In the genomic region with DNA sequence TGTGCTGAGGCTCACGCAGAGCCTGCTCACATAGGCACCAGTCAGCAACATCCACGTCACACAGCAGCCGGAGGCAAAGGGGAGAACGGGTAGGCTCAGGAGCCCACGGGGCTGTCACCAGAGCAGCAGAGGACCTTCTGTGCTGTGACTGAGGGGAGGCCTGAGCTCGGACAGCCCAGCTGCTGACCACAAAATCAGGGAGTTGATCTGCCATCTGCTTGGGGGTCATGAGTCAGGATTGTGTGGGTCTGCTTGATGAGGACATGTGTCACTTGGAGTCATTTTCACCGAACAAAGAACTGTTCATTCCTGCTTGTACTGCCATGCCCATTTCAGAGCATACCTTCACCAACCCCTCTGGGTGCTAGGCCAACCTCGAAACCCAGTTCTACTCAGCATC, we compare ENCODE assay signal across 22 mouse cellular contexts. TPM values are rescaled to one million over a fixed set of nuclear protein-coding genes. Genes with fewer than 3 reads are reported as not detected.
DNase-seq lines count a peak whose midpoint lies in the region; ATAC-seq and TF ChIP-seq lines count a peak whose summit lies in the region.
"Had no signal": no experiment of that assay in that cellular context is flagged by ENCODE, and none has a peak within 500 bp of the region (broad histone marks: within the 10 kb centered on the region; RNA-seq: fewer than 3 reads in every experiment).

No protein-coding gene starts in this region.

- H3K9ac ChIP-seq in limb, embryonic 12.5 days (replicated peaks), result 0 out of 2 replicates have a peak overlapping the region, but pooled peaks have one; percentile 31
- peak overlapping the region; percentile 15; the same call in 1 of the 2 replicates for H3K9ac ChIP-seq in stomach, embryonic 16.5 days (ENCODE audit: low read length)
- H3K9ac ChIP-seq in stomach, postnatal 0 days (ENCODE audit: low read length), result no peak overlapping the region
- no peak overlapping the region for H3K9ac ChIP-seq in intestine, postnatal 0 days (ENCODE audit: low read depth, low read length)
- H3K9ac ChIP-seq: embryonic facial prominence, embryonic 12.5 days; forebrain, embryonic 13.5 days; forebrain, postnatal 0 days; heart, embryonic 13.5 days; hindbrain, embryonic 12.5 days had no signal

- H3K4me1 ChIP-seq in limb, embryonic 12.5 days (replicated peaks), result 0 out of 2 replicates have a peak, but pooled peaks cover 3% of the 10 kb centered on the region
- no peaks in the 10 kb centered on the region for H3K4me1 ChIP-seq in limb, embryonic 10.5 days
- peaks cover 10% of the 10 kb centered on the region; the same call in 1 of the 2 replicates for H3K4me1 ChIP-seq in stomach, embryonic 16.5 days (ENCODE audit: control insufficient read depth, insufficient read depth, low read length)
- H3K4me1 ChIP-seq in stomach, postnatal 0 days (replicated peaks; ENCODE audit: control insufficient read depth, insufficient read depth), result no peaks in the 10 kb centered on the region
- no peaks in the 10 kb centered on the region for H3K4me1 ChIP-seq in intestine, postnatal 0 days (replicated peaks; ENCODE audit: control insufficient read depth, insufficient read depth, low read length)
- H3K4me1 ChIP-seq: forebrain, embryonic 13.5 days; heart, embryonic 13.5 days; hindbrain, embryonic 12.5 days had no signal

- ATAC-seq in limb, embryonic 12.5 days (ENCODE audit: insufficient number of reproducible peaks, insufficient read depth, low FRiP score, low TSS enrichment, low read depth), result no peak
- ATAC-seq in stomach, embryonic 16.5 days (ENCODE audit: insufficient read depth, low FRiP score), result no peak
- ATAC-seq in stomach, postnatal 0 days (ENCODE audit: low FRiP score, low TSS enrichment), result no peak
- no peak for ATAC-seq in intestine, postnatal 0 days
- ATAC-seq: forebrain, embryonic 13.5 days; forebrain, postnatal 0 days; hindbrain, postnatal 0 days had no signal

- no peak overlapping the region for H3K27ac ChIP-seq in limb, embryonic 12.5 days
- H3K27ac ChIP-seq in limb, embryonic 10.5 days, result no peak overlapping the region
- no peak overlapping the region for H3K27ac ChIP-seq in stomach, embryonic 16.5 days (ENCODE audit: low read length)
- H3K27ac ChIP-seq in stomach, postnatal 0 days (replicated peaks), result no peak overlapping the region
- no peak overlapping the region for H3K27ac ChIP-seq in intestine, postnatal 0 days (ENCODE audit: low read depth, low read length)
- H3K27ac ChIP-seq: embryonic facial prominence, embryonic 12.5 days; forebrain, embryonic 13.5 days; heart, embryonic 13.5 days; hindbrain, embryonic 12.5 days; hindbrain, postnatal 0 days had no signal

- no peaks in the 10 kb centered on the region for H3K9me3 ChIP-seq in limb, embryonic 12.5 days
- no peaks in the 10 kb centered on the region for H3K9me3 ChIP-seq in limb, embryonic 10.5 days (replicated peaks)
- no peaks in the 10 kb centered on the region for H3K9me3 ChIP-seq in stomach, embryonic 16.5 days (replicated peaks; ENCODE audit: control insufficient read depth, low read length)
- no peaks in the 10 kb centered on the region for H3K9me3 ChIP-seq in stomach, postnatal 0 days (ENCODE audit: control insufficient read depth, low read length)
- no peaks in the 10 kb centered on the region for H3K9me3 ChIP-seq in intestine, postnatal 0 days (ENCODE audit: control insufficient read depth)
- H3K9me3 ChIP-seq: embryonic facial prominence, embryonic 12.5 days; forebrain, embryonic 13.5 days; heart, embryonic 13.5 days; hindbrain, embryonic 12.5 days had no signal

- H3K4me2 ChIP-seq in limb, embryonic 12.5 days, result no peak overlapping the region
- H3K4me2 ChIP-seq in stomach, embryonic 16.5 days (ENCODE audit: low read depth, low read length), result no peak overlapping the region
- H3K4me2 ChIP-seq in stomach, postnatal 0 days (replicated peaks; ENCODE audit: low read depth), result no peak overlapping the region
- H3K4me2 ChIP-seq in intestine, postnatal 0 days (replicated peaks; ENCODE audit: low read depth), result 0 out of 2 replicates have a peak overlapping the region, but pooled peaks have one; percentile 37
- H3K4me2 ChIP-seq: embryonic facial prominence, embryonic 12.5 days; forebrain, embryonic 13.5 days; heart, embryonic 13.5 days; hindbrain, embryonic 12.5 days had no signal

- no peak for TF ChIP-seq EP300 in stomach, postnatal 0 days (optimal IDR thresholded peaks at IDR 0.05)

- no peak for DNase-seq in limb, embryonic 10.5 days (ENCODE audit: low spot score)
- DNase-seq in stomach, postnatal 0 days (ENCODE audit: low spot score), result no peak
- no peak for DNase-seq in frontal cortex, postnatal 10 days (ENCODE audit: low spot score in 2 of 2)
- DNase-seq in lung, adult 18-20 months, result no peak
- DNase-seq: adrenal gland, postnatal 10 days; B cell, adult 2 months; cerebellum, adult 11 months; cerebellum, adult 8-10 months; cerebellum, postnatal 14 days; embryo, embryonic 11 days; forebrain, postnatal 0 days; gastrocnemius, postnatal 36 days; heart, adult 11 months; heart, postnatal 36 days had no signal

- H3K36me3 ChIP-seq in limb, embryonic 12.5 days, result peaks cover 33% of the 10 kb centered on the region
- peaks cover 34% of the 10 kb centered on the region for H3K36me3 ChIP-seq in limb, embryonic 10.5 days
- H3K36me3 ChIP-seq in stomach, embryonic 16.5 days (ENCODE audit: control insufficient read depth, insufficient read depth, low read length), result no peaks in the 10 kb centered on the region
- H3K36me3 ChIP-seq in stomach, postnatal 0 days (ENCODE audit: control insufficient read depth, insufficient read depth, low read length), result 0 out of 2 replicates have a peak, but pooled peaks cover 2% of the 10 kb centered on the region
- peaks cover 15% of the 10 kb centered on the region for H3K36me3 ChIP-seq in intestine, postnatal 0 days (ENCODE audit: control insufficient read depth, insufficient read depth)

- H3K4me3 ChIP-seq in limb, embryonic 12.5 days (replicated peaks), result no peak overlapping the region
- H3K4me3 ChIP-seq in limb, embryonic 10.5 days, result no peak overlapping the region
- H3K4me3 ChIP-seq in stomach, embryonic 16.5 days (replicated peaks; ENCODE audit: low read length), result no peak overlapping the region
- H3K4me3 ChIP-seq in stomach, postnatal 0 days (ENCODE audit: low read depth, low read length), result no peak overlapping the region
- H3K4me3 ChIP-seq in intestine, postnatal 0 days (ENCODE audit: low read depth, low read length), result no peak overlapping the region
- H3K4me3 ChIP-seq: embryonic facial prominence, embryonic 12.5 days; forebrain, embryonic 13.5 days; heart, embryonic 13.5 days; hindbrain, embryonic 12.5 days had no signal

- TF ChIP-seq CTCF in stomach, postnatal 0 days (IDR thresholded peaks at IDR 0.05; ENCODE audit: low read depth), result no peak
- no peak for TF ChIP-seq CTCF in intestine, postnatal 0 days (IDR thresholded peaks at IDR 0.05; ENCODE audit: low read depth)

- WGBS in limb, embryonic 12.5 days, result 88% methylated on average over 8 of the region's 8 CpGs
- 89% methylated on average over 8 of the region's 8 CpGs for WGBS in limb, embryonic 10.5 days
- 81% methylated on average over 8 of the region's 8 CpGs for WGBS in stomach, embryonic 16.5 days
- 74% methylated on average over 8 of the region's 8 CpGs for WGBS in stomach, postnatal 0 days
- WGBS in intestine, postnatal 0 days, result 86% methylated on average over 8 of the region's 8 CpGs

- no peaks in the 10 kb centered on the region; the same call in 1 of the 2 replicates for H3K27me3 ChIP-seq in limb, embryonic 12.5 days
- H3K27me3 ChIP-seq in limb, embryonic 10.5 days (ENCODE audit: low read depth, poor library complexity, severe bottlenecking), result no peaks in the 10 kb centered on the region
- H3K27me3 ChIP-seq in stomach, embryonic 16.5 days (ENCODE audit: control insufficient read depth, insufficient read depth, low read length), result no peaks in the 10 kb centered on the region
- H3K27me3 ChIP-seq in stomach, postnatal 0 days (ENCODE audit: control insufficient read depth, insufficient read depth, low read length), result no peaks in the 10 kb centered on the region
- no peaks in the 10 kb centered on the region for H3K27me3 ChIP-seq in intestine, postnatal 0 days (replicated peaks; ENCODE audit: control insufficient read depth, insufficient read depth, low read length)
- H3K27me3 ChIP-seq: embryonic facial prominence, embryonic 12.5 days; forebrain, embryonic 13.5 days; heart, embryonic 13.5 days; hindbrain, embryonic 12.5 days had no signal

RNA-seq across cellular contexts. Expression of a gene that starts 20.3 kb away (rescaled TPM):
- 15.5 and 18.0 TPM in 2 replicates for polyA plus RNA-seq in limb, embryonic 12.5 days (2016; fragmentation: Nextera tagmentation; extraction: Ambion mirVana)
- 13.1 and 15.6 TPM in 2 replicates for polyA plus RNA-seq in limb, embryonic 10.5 days (2016; fragmentation: Nextera tagmentation; extraction: Ambion mirVana)
- 10.0 TPM in 2 replicates for polyA plus RNA-seq in stomach, embryonic 16.5 days (2015; fragmentation: Nextera tagmentation; extraction: Ambion mirVana)
- polyA plus RNA-seq in stomach, postnatal 0 days (2015; fragmentation: Nextera tagmentation; extraction: Ambion mirVana), result 4.3 and 5.6 TPM in 2 replicates
- polyA plus RNA-seq in intestine, postnatal 0 days (2015; fragmentation: Nextera tagmentation; extraction: Ambion mirVana), result 4.7 and 5.1 TPM in 2 replicates

RNA-seq across cellular contexts. Expression of a gene that starts 20.5 kb away (rescaled TPM):
- 11.5 and 15.2 TPM in 2 replicates for polyA plus RNA-seq in limb, embryonic 12.5 days (2016; fragmentation: Nextera tagmentation; extraction: Ambion mirVana)
- polyA plus RNA-seq in limb, embryonic 10.5 days (2016; fragmentation: Nextera tagmentation; extraction: Ambion mirVana), result 12.8 and 13.8 TPM in 2 replicates
- 6.8 and 8.2 TPM in 2 replicates for polyA plus RNA-seq in stomach, embryonic 16.5 days (2015; fragmentation: Nextera tagmentation; extraction: Ambion mirVana)
- 3.7 and 3.8 TPM in 2 replicates for polyA plus RNA-seq in stomach, postnatal 0 days (2015; fragmentation: Nextera tagmentation; extraction: Ambion mirVana)
- polyA plus RNA-seq in intestine, postnatal 0 days (2015; fragmentation: Nextera tagmentation; extraction: Ambion mirVana), result 1.8 and 1.9 TPM in 2 replicates

RNA-seq across cellular contexts. Expression of a gene that starts 37.2 kb away (rescaled TPM):
- 8.8 and 11.1 TPM in 2 replicates for polyA plus RNA-seq in limb, embryonic 12.5 days (2016; fragmentation: Nextera tagmentation; extraction: Ambion mirVana)
- polyA plus RNA-seq in limb, embryonic 10.5 days (2016; fragmentation: Nextera tagmentation; extraction: Ambion mirVana), result 11.8 and 12.3 TPM in 2 replicates
- polyA plus RNA-seq in stomach, embryonic 16.5 days (2015; fragmentation: Nextera tagmentation; extraction: Ambion mirVana), result 7.3 and 7.6 TPM in 2 replicates
- 3.2 and 3.9 TPM in 2 replicates for polyA plus RNA-seq in stomach, postnatal 0 days (2015; fragmentation: Nextera tagmentation; extraction: Ambion mirVana)
- 2.7 and 2.9 TPM in 2 replicates for polyA plus RNA-seq in intestine, postnatal 0 days (2015; fragmentation: Nextera tagmentation; extraction: Ambion mirVana)

RNA-seq across cellular contexts. Expression of a gene that starts 37.8 kb away (rescaled TPM):
- 97.0 and 98.2 TPM in 2 replicates for polyA plus RNA-seq in limb, embryonic 12.5 days (2016; fragmentation: Nextera tagmentation; extraction: Ambion mirVana)
- polyA plus RNA-seq in limb, embryonic 10.5 days (2016; fragmentation: Nextera tagmentation; extraction: Ambion mirVana), result 138 and 157 TPM in 2 replicates
- 90.5 and 102 TPM in 2 replicates for polyA plus RNA-seq in stomach, embryonic 16.5 days (2015; fragmentation: Nextera tagmentation; extraction: Ambion mirVana)
- 70.7 and 76.0 TPM in 2 replicates for polyA plus RNA-seq in stomach, postnatal 0 days (2015; fragmentation: Nextera tagmentation; extraction: Ambion mirVana)
- 34.5 and 36.5 TPM in 2 replicates for polyA plus RNA-seq in intestine, postnatal 0 days (2015; fragmentation: Nextera tagmentation; extraction: Ambion mirVana)

Comparison
In these comparisons a context has a peak if more than half of its experiments do, and no peak if none do; other contexts are left out.
1. H3K9ac ChIP-seq: peak in limb, embryonic 12.5 days (single experiment) and stomach, embryonic 16.5 days (single experiment); none in stomach, postnatal 0 days (single experiment) and intestine, postnatal 0 days (single experiment).